Mouse (Mus musculus) macrophage (primary cell): Measurements from ENCODE around the gene Prkar2b. TPM values are rescaled to one million over a fixed set of nuclear protein-coding genes. Genes with fewer than 3 reads are reported as not detected.
A peak's percentile ranks its signal among the peaks of the same experiment; 100 is the strongest.

Experiments used
- H3K27ac ChIP-seq: fragments of 350-480 bp; formaldehyde crosslinking; 2 replicates; pipeline ENCODE4 v1.9.0; 2021
- H3K36me3 ChIP-seq: fragments of 350-480 bp; formaldehyde crosslinking; 2 replicates; pipeline ENCODE4 v1.9.0; 2021; ENCODE audit errors: inconsistent target
- H3K4me3 ChIP-seq: fragments of 350-480 bp; formaldehyde crosslinking; 2 replicates; pipeline ENCODE4 v1.9.0; 2021; ENCODE audit errors: inconsistent target
- H3K79me2 ChIP-seq: fragments of 350-480 bp; formaldehyde crosslinking; 2 replicates; pipeline ENCODE4 v1.9.0; 2021; ENCODE audit errors: inconsistent target
- WGBS: methylation state at CpG from one replicate; pipeline ENCODE4 v1.1.7; 2026; ENCODE audit warnings: inconsistent platforms; ENCODE audit not compliant: missing documents; 5-methylcytosine and 5-hydroxymethylcytosine counted together
- polyA plus RNA-seq: library from polyadenylated mRNA; stranded (reverse); fragments of 250-400 nt; gene quantifications from 3 replicates; pipeline ENCODE4 v1.2.4, GENCODE M21; 2018; ENCODE audit warnings: inconsistent platforms

Gene Prkar2b
- polyA plus RNA-seq, 1 experiment from 2014 or later, result 8.3 TPM

- peak overlapping the region; percentile 66 for H3K27ac ChIP-seq
Measured at GRCm38 (mm10) chr12:32009267-32009984, 51.7 kb downstream of the Prkar2b start.

GRCm38 (mm10) chr12:32008728-32009127 lies 52.4 kb downstream of the Prkar2b start:
- Histone ChIP-seq H3K36me3 (no peaks in the 10 kb centered on the region), H3K4me3 (no peak overlapping the region), H3K27ac (peak overlapping the region; percentile 66), H3K79me2 (no peaks in the 10 kb centered on the region)
- WGBS, result 40% methylated on average over 5 of the region's 5 CpGs

More at GRCm38 (mm10) chr12:32009267-32009984, 51.7 kb downstream of the Prkar2b start:
- Histone ChIP-seq H3K4me3 (no peak overlapping the region; the same call in 1 of the 2 replicates), H3K79me2 (no peaks in the 10 kb centered on the region), H3K36me3 (no peaks in the 10 kb centered on the region)
- 19% methylated on average over 7 of the region's 8 CpGs for WGBS

- no peaks in the 10 kb centered on the region for H3K36me3 ChIP-seq
Measured at GRCm38 (mm10) chr12:32007646-32008045, 53.5 kb downstream of the Prkar2b start.

GRCm38 (mm10) chr12:32007040-32007439 lies 54.1 kb downstream of the Prkar2b start:
- no peak overlapping the region for H3K27ac ChIP-seq
- 93% methylated on average over 8 of the region's 8 CpGs for WGBS
- H3K79me2 ChIP-seq, result no peaks in the 10 kb centered on the region
- H3K4me3 ChIP-seq, result no peak overlapping the region
- H3K36me3 ChIP-seq, result no peaks in the 10 kb centered on the region

More at GRCm38 (mm10) chr12:32007646-32008045, 53.5 kb downstream of the Prkar2b start:
- no peaks in the 10 kb centered on the region for H3K79me2 ChIP-seq
- H3K4me3 ChIP-seq, result no peak overlapping the region
- 93% methylated on average over 4 of the region's 4 CpGs for WGBS
- no peak overlapping the region for H3K27ac ChIP-seq

- H3K36me3 ChIP-seq, result no peaks in the 10 kb centered on the region
- WGBS, result 27% methylated on average over 10 of the region's 10 CpGs
- H3K79me2 ChIP-seq, result no peaks in the 10 kb centered on the region
- H3K4me3 ChIP-seq, result no peak overlapping the region; the same call in 1 of the 2 replicates
- H3K27ac ChIP-seq, result no peak overlapping the region
Measured at GRCm38 (mm10) chr12:32006391-32006929, 54.6 kb downstream of the Prkar2b start.

- Histone ChIP-seq H3K36me3 (no peaks in the 10 kb centered on the region), H3K4me3 (no peak overlapping the region), H3K79me2 (no peaks in the 10 kb centered on the region), H3K27ac (no peak overlapping the region)
- WGBS, result 84% methylated on average over 7 of the region's 7 CpGs
Measured at GRCm38 (mm10) chr12:32000464-32000863, 60.6 kb downstream of the Prkar2b start.

GRCm38 (mm10) chr12:31998706-31999105 lies 62.4 kb downstream of the Prkar2b start:
- Histone ChIP-seq H3K79me2 (no peaks in the 10 kb centered on the region), H3K36me3 (no peaks in the 10 kb centered on the region), H3K4me3 (no peak overlapping the region), H3K27ac (no peak overlapping the region)
- 69% methylated on average over 5 of the region's 5 CpGs for WGBS

- 61% methylated on average over 3 of the region's 3 CpGs for WGBS
- H3K79me2 ChIP-seq, result no peaks in the 10 kb centered on the region
- no peak overlapping the region for H3K4me3 ChIP-seq
- no peaks in the 10 kb centered on the region for H3K36me3 ChIP-seq
- H3K27ac ChIP-seq, result peak overlapping the region; percentile 88
Measured at GRCm38 (mm10) chr12:31997328-31997878, 63.7 kb downstream of the Prkar2b start.

- WGBS, result 2% methylated on average over 5 of the region's 5 CpGs
- no peak overlapping the region for H3K4me3 ChIP-seq
- H3K36me3 ChIP-seq, result no peaks in the 10 kb centered on the region
- peak overlapping the region; percentile 88 for H3K27ac ChIP-seq
- no peaks in the 10 kb centered on the region for H3K79me2 ChIP-seq
Measured at GRCm38 (mm10) chr12:31996877-31997276, 64.2 kb downstream of the Prkar2b start.

- no peak overlapping the region for H3K4me3 ChIP-seq
- no peaks in the 10 kb centered on the region for H3K79me2 ChIP-seq
- H3K27ac ChIP-seq, result no peak overlapping the region
- H3K36me3 ChIP-seq, result no peaks in the 10 kb centered on the region
- 100% methylated on average over 4 of the region's 4 CpGs for WGBS
Measured at GRCm38 (mm10) chr12:31990575-31990974, 70.5 kb downstream of the Prkar2b start.

- no peak overlapping the region for H3K27ac ChIP-seq
- no peaks in the 10 kb centered on the region for H3K36me3 ChIP-seq
Measured at GRCm38 (mm10) chr12:31989726-31990125, 71.4 kb downstream of the Prkar2b start.

GRCm38 (mm10) chr12:31986463-31986862 lies 74.6 kb downstream of the Prkar2b start:
- Histone ChIP-seq H3K79me2 (no peaks in the 10 kb centered on the region), H3K36me3 (no peaks in the 10 kb centered on the region), H3K27ac (no peak overlapping the region), H3K4me3 (no peak overlapping the region)
- 90% methylated on average over 2 of the region's 2 CpGs for WGBS

More at GRCm38 (mm10) chr12:31989726-31990125, 71.4 kb downstream of the Prkar2b start:
- H3K79me2 ChIP-seq, result no peaks in the 10 kb centered on the region
- H3K4me3 ChIP-seq, result no peak overlapping the region

GRCm38 (mm10) chr12:31985738-31986137 lies 75.4 kb downstream of the Prkar2b start:
- WGBS, result 94% methylated on average over 6 of the region's 6 CpGs
- no peak overlapping the region for H3K4me3 ChIP-seq
- H3K36me3 ChIP-seq, result no peaks in the 10 kb centered on the region
- no peak overlapping the region for H3K27ac ChIP-seq
- H3K79me2 ChIP-seq, result no peaks in the 10 kb centered on the region

- no peaks in the 10 kb centered on the region for H3K36me3 ChIP-seq
Measured at GRCm38 (mm10) chr12:31984664-31985063, 76.4 kb downstream of the Prkar2b start.

GRCm38 (mm10) chr12:31984206-31984605 lies 76.9 kb downstream of the Prkar2b start:
- WGBS, result 55% methylated on average over 1 of the region's 2 CpGs

More at GRCm38 (mm10) chr12:31984664-31985063, 76.4 kb downstream of the Prkar2b start:
- H3K4me3 ChIP-seq, result no peak overlapping the region
- 11% methylated on average over 12 of the region's 12 CpGs for WGBS
- H3K27ac ChIP-seq, result no peak overlapping the region
- H3K79me2 ChIP-seq, result no peaks in the 10 kb centered on the region

More at GRCm38 (mm10) chr12:31984206-31984605, 76.9 kb downstream of the Prkar2b start:
- H3K36me3 ChIP-seq, result no peaks in the 10 kb centered on the region
- H3K4me3 ChIP-seq, result no peak overlapping the region
- no peak overlapping the region for H3K27ac ChIP-seq
- H3K79me2 ChIP-seq, result no peaks in the 10 kb centered on the region
